Mouse (Mus musculus): ENCODE measurements at regions not wholly inside any gene's neighbourhood (a gene's known extent, or its start where the extent isn't known, plus 50 kb on each side); places are given as distances from the start of the nearest gene placed in this dataset.

DNA sequence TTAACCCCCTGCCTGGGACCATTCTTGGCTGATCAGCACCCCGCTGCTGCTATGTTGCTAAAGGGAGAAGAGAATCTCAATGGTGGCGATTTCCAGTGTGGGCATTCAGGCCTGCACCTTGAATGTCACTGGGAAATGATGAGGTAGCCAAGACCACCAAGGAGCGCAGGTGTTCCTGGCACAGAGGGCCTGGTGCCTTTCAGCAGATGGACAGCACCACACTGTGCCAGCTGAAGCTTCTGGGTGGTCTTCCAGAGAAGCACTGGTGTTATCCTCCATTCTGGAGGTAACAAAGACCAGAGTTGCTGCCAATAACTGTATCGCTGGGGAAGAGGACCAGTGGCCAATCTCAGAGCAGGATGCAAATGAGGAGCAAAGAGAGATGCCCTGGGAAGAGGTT, 338.5 kb downstream of the Lmo4 start:
- TF ChIP-seq POLR2A (IDR thresholded peaks at IDR 0.05; ENCODE audit: borderline replicate concordance, extremely low read depth, low read depth, low read length) (no peak), CTCF (IDR thresholded peaks at IDR 0.05; ENCODE audit: insufficient read depth, low read length) (no peak)
